Mouse (Mus musculus): ENCODE data around the gene Sesn1. TPM values are rescaled to one million over a fixed set of nuclear protein-coding genes. Genes with fewer than 3 reads are reported as not detected.

Sesn1 gene
- total and polyA plus RNA-seq, 2 experiments: 5.7 to 24.6 TPM

GRCm38 (mm10) chr10:41879675-41880074 lies 69.9 kb downstream of the Sesn1 start:
- Histone ChIP-seq H3K79me2 (ENCODE audit: control insufficient read depth, insufficient read depth, low read length) (no peaks in the 10 kb centered on the region), H3K4me3 (ENCODE audit: insufficient read depth, low read depth, low read length) (no peak overlapping the region), H3K4me1 (ENCODE audit: control insufficient read depth, insufficient read depth, low read length) (no peaks in the 10 kb centered on the region; the same call in 1 of the 2 replicates), H3K27ac (replicated peaks; ENCODE audit: insufficient read depth, low read depth, low read length) (no peak overlapping the region), H3K36me3 (ENCODE audit: control insufficient read depth, insufficient read depth, low read length) (no peaks in the 10 kb centered on the region), H3K27me3 (ENCODE audit: control insufficient read depth, insufficient read depth, low read length) (no peaks in the 10 kb centered on the region), H3K9ac (ENCODE audit: low read depth, low read length) (no peak overlapping the region)
- 91% methylated on average over 1 of the region's 1 CpGs for WGBS
- no peak for DNase-seq (ENCODE audit: extremely low read depth, low read depth, low spot score)
- TF ChIP-seq CTCF (IDR thresholded peaks at IDR 0.05; ENCODE audit: low read depth, low read length) (no peak), POLR2A (IDR thresholded peaks at IDR 0.05; ENCODE audit: extremely low read depth, insufficient read depth, low read length) (no peak)

GRCm38 (mm10) chr10:41880206-41880605 lies 70.5 kb downstream of the Sesn1 start:
- TF ChIP-seq POLR2A (IDR thresholded peaks at IDR 0.05; ENCODE audit: extremely low read depth, insufficient read depth, low read length): no peak
- TF ChIP-seq CTCF (IDR thresholded peaks at IDR 0.05; ENCODE audit: low read depth, low read length): no peak
- no peaks in the 10 kb centered on the region for H3K79me2 ChIP-seq (ENCODE audit: control insufficient read depth, insufficient read depth, low read length)
- DNase-seq (ENCODE audit: extremely low read depth, low read depth, low spot score): no peak
- H3K27ac ChIP-seq (replicated peaks; ENCODE audit: insufficient read depth, low read depth, low read length): no peak overlapping the region
- WGBS: 67% methylated on average over 4 of the region's 4 CpGs
- H3K36me3 ChIP-seq (ENCODE audit: control insufficient read depth, insufficient read depth, low read length): no peaks in the 10 kb centered on the region
- no peaks in the 10 kb centered on the region for H3K27me3 ChIP-seq (ENCODE audit: control insufficient read depth, insufficient read depth, low read length)
- no peaks in the 10 kb centered on the region; the same call in 1 of the 2 replicates for H3K4me1 ChIP-seq (ENCODE audit: control insufficient read depth, insufficient read depth, low read length)
- no peak overlapping the region for H3K9ac ChIP-seq (ENCODE audit: low read depth, low read length)
- H3K4me3 ChIP-seq (ENCODE audit: insufficient read depth, low read depth, low read length): no peak overlapping the region

GRCm38 (mm10) chr10:41880777-41881176 lies 71.0 kb downstream of the Sesn1 start:
- TF ChIP-seq POLR2A (IDR thresholded peaks at IDR 0.05; ENCODE audit: extremely low read depth, insufficient read depth, low read length) (no peak), CTCF (IDR thresholded peaks at IDR 0.05; ENCODE audit: low read depth, low read length) (no peak)
- Histone ChIP-seq H3K27me3 (ENCODE audit: control insufficient read depth, insufficient read depth, low read length) (no peaks in the 10 kb centered on the region), H3K79me2 (ENCODE audit: control insufficient read depth, insufficient read depth, low read length) (no peaks in the 10 kb centered on the region), H3K4me1 (ENCODE audit: control insufficient read depth, insufficient read depth, low read length) (no peaks in the 10 kb centered on the region; the same call in 1 of the 2 replicates), H3K27ac (replicated peaks; ENCODE audit: insufficient read depth, low read depth, low read length) (no peak overlapping the region), H3K36me3 (ENCODE audit: control insufficient read depth, insufficient read depth, low read length) (no peaks in the 10 kb centered on the region), H3K9ac (ENCODE audit: low read depth, low read length) (no peak overlapping the region), H3K4me3 (ENCODE audit: insufficient read depth, low read depth, low read length) (no peak overlapping the region)
- DNase-seq (ENCODE audit: extremely low read depth, low read depth, low spot score): no peak
- 35% methylated on average over 1 of the region's 1 CpGs for WGBS

GRCm38 (mm10) chr10:41881438-41881837 lies 71.7 kb downstream of the Sesn1 start:
- no peak overlapping the region for H3K27ac ChIP-seq (replicated peaks; ENCODE audit: insufficient read depth, low read depth, low read length)
- H3K36me3 ChIP-seq (ENCODE audit: control insufficient read depth, insufficient read depth, low read length): no peaks in the 10 kb centered on the region
- H3K4me3 ChIP-seq (ENCODE audit: insufficient read depth, low read depth, low read length): no peak overlapping the region
- H3K4me1 ChIP-seq (ENCODE audit: control insufficient read depth, insufficient read depth, low read length): no peaks in the 10 kb centered on the region; the same call in 1 of the 2 replicates
- H3K79me2 ChIP-seq (ENCODE audit: control insufficient read depth, insufficient read depth, low read length): no peaks in the 10 kb centered on the region
- DNase-seq (ENCODE audit: extremely low read depth, low read depth, low spot score): no peak
- H3K27me3 ChIP-seq (ENCODE audit: control insufficient read depth, insufficient read depth, low read length): no peaks in the 10 kb centered on the region
- TF ChIP-seq POLR2A (IDR thresholded peaks at IDR 0.05; ENCODE audit: extremely low read depth, insufficient read depth, low read length) (no peak), CTCF (IDR thresholded peaks at IDR 0.05; ENCODE audit: low read depth, low read length) (no peak)
- no peak overlapping the region for H3K9ac ChIP-seq (ENCODE audit: low read depth, low read length)
- WGBS: 67% methylated on average over 4 of the region's 4 CpGs

GRCm38 (mm10) chr10:41883741-41884575 lies 74.2 kb downstream of the Sesn1 start:
- Histone ChIP-seq H3K79me2 (ENCODE audit: control insufficient read depth, insufficient read depth, low read length) (no peaks in the 10 kb centered on the region), H3K4me1 (ENCODE audit: control insufficient read depth, insufficient read depth, low read length) (peaks cover 4% of the 10 kb centered on the region; the same call in 1 of the 2 replicates), H3K27me3 (ENCODE audit: control insufficient read depth, insufficient read depth, low read length) (no peaks in the 10 kb centered on the region), H3K36me3 (ENCODE audit: control insufficient read depth, insufficient read depth, low read length) (no peaks in the 10 kb centered on the region), H3K4me3 (ENCODE audit: insufficient read depth, low read depth, low read length) (no peak overlapping the region), H3K9ac (ENCODE audit: low read depth, low read length) (no peak overlapping the region), H3K27ac (replicated peaks; ENCODE audit: insufficient read depth, low read depth, low read length) (peak overlapping the region; percentile 40; the same call in 1 of the 2 replicates)
- no peak for DNase-seq (ENCODE audit: extremely low read depth, low read depth, low spot score)
- 60% methylated on average over 8 of the region's 8 CpGs for WGBS
- TF ChIP-seq CTCF (IDR thresholded peaks at IDR 0.05; ENCODE audit: low read depth, low read length) (no peak), POLR2A (IDR thresholded peaks at IDR 0.05; ENCODE audit: extremely low read depth, insufficient read depth, low read length) (no peak)

Data from liver, adult 2 months (tissue).